ENCODE assay signal across 8 mouse cellular contexts in the genomic region with DNA sequence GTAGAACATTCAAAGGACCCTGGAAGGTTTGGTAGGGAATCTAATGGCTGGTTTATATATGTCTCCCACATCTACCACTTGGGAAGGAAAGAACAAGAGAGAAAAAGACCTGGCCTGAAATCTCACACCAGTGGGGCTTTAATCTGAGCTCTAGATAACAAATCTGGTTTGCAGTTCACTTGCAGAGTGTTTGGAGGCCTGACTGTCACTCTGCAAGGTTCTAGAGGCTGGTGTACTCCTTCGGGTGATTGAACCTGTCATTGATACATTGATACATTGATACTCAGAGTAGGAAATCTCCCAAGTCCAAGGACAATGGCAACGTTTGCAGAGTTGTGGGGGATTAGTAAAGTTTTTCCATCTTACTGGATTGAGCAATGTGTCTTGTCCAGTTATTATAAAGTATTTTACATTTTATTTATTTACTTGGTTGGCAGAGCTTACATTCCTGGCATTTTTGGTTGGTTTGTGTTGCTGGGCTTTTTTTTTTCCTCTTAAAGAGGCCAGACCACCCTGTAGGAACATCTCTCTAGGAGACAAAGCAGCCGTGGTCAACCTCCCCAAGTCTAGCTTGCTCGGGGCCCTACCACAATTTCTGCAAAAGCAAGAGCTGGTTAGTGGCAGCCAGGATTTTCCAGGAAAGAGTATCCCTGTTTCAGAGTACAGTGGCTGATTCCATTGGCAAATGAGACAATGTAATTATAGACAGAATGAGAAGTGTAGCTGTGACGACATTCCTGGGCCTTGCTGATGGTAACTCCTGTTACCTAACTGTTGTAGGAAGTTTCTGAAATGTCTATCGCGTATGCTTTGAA.
DNase-seq lines count a peak whose midpoint lies in the region; ATAC-seq and TF ChIP-seq lines count a peak whose summit lies in the region.

No protein-coding gene starts in this region.

- no peak for ATAC-seq in hindbrain, embryonic 13.5 days (ENCODE audit: low FRiP score)
- no peak for ATAC-seq in hindbrain, embryonic 16.5 days
- no peak for ATAC-seq in liver, embryonic 14.5 days (ENCODE audit: insufficient read depth)

- no peak overlapping the region for H3K4me3 ChIP-seq in hindbrain, embryonic 13.5 days
- no peak overlapping the region for H3K4me3 ChIP-seq in hindbrain, embryonic 16.5 days (ENCODE audit: low read length)
- 0 out of 4 replicates have a peak overlapping the region, but pooled peaks of 1 of the 2 experiments have one; percentile 6 for H3K4me3 ChIP-seq in liver, embryonic 14.5 days (ENCODE audit: insufficient read depth in 1 of 2, low read depth in 2 of 2, low read length in 2 of 2)

- no peak for TF ChIP-seq CTCF in liver, embryonic 14.5 days (IDR thresholded peaks at IDR 0.05; ENCODE audit: low read depth)

- H3K36me3 ChIP-seq in hindbrain, embryonic 13.5 days: no peaks in the 10 kb centered on the region
- no peaks in the 10 kb centered on the region for H3K36me3 ChIP-seq in hindbrain, embryonic 16.5 days (ENCODE audit: control insufficient read depth, insufficient read depth, low read length)
- H3K36me3 ChIP-seq in liver, embryonic 14.5 days (replicated peaks; ENCODE audit: control insufficient read depth, insufficient read depth, low read depth): no peaks in the 10 kb centered on the region

- TF ChIP-seq EP300 in liver, embryonic 14.5 days (IDR thresholded peaks at IDR 0.05; ENCODE audit: low read depth): no peak

- DNase-seq in thymus, postnatal 0 days (ENCODE audit: low spot score): peak; percentile 20
- no peak for DNase-seq in thymus, adult 18-20 months
- no peak for DNase-seq in liver, embryonic 14.5 days (ENCODE audit: low read depth in 3 of 3, low spot score in 3 of 3)
- no peak for DNase-seq in adrenal gland, postnatal 14 days
- DNase-seq in left cerebral cortex, adult 18-20 months (ENCODE audit: low spot score in 2 of 2): no peak
- DNase-seq in urinary bladder, postnatal 10 days (ENCODE audit: low spot score): no peak

- H3K4me1 ChIP-seq in hindbrain, embryonic 13.5 days (replicated peaks): peaks cover 8% of the 10 kb centered on the region
- peaks cover 2% of the 10 kb centered on the region; the same call in 1 of the 2 replicates for H3K4me1 ChIP-seq in hindbrain, embryonic 16.5 days (ENCODE audit: control insufficient read depth, insufficient read depth, low read depth, low read length)
- H3K4me1 ChIP-seq in liver, embryonic 14.5 days (replicated peaks; ENCODE audit: control insufficient read depth in 2 of 2, insufficient read depth in 2 of 2, low read length in 1 of 2): no peaks in the 10 kb centered on the region

- 73% methylated on average over 7 of the region's 7 CpGs for WGBS in hindbrain, embryonic 13.5 days
- WGBS in hindbrain, embryonic 16.5 days: 67% methylated on average over 7 of the region's 7 CpGs
- whole genome bisulfite sequencing in liver, embryonic 14.5 days (ENCODE audit: insufficient replicate concordance): 46% methylated on average over 7 of the region's 7 CpGs

- H3K9me3 ChIP-seq in hindbrain, embryonic 13.5 days: no peaks in the 10 kb centered on the region
- no peaks in the 10 kb centered on the region for H3K9me3 ChIP-seq in hindbrain, embryonic 16.5 days (ENCODE audit: control insufficient read depth, low read length)
- no peaks in the 10 kb centered on the region for H3K9me3 ChIP-seq in liver, embryonic 14.5 days (ENCODE audit: control insufficient read depth, low read length)

- H3K27me3 ChIP-seq in hindbrain, embryonic 13.5 days: peaks cover 71% of the 10 kb centered on the region
- peaks cover 12% of the 10 kb centered on the region for H3K27me3 ChIP-seq in hindbrain, embryonic 16.5 days (replicated peaks; ENCODE audit: control insufficient read depth, insufficient read depth, low read length)
- H3K27me3 ChIP-seq in liver, embryonic 14.5 days (ENCODE audit: control insufficient read depth, insufficient read depth, low read length): no peaks in the 10 kb centered on the region; the same call in 1 of the 2 replicates

- H3K27ac ChIP-seq in hindbrain, embryonic 13.5 days: no peak overlapping the region
- no peak overlapping the region for H3K27ac ChIP-seq in hindbrain, embryonic 16.5 days (ENCODE audit: low read depth, low read length)
- H3K27ac ChIP-seq in liver, embryonic 14.5 days: no peak overlapping the region

- H3K4me2 ChIP-seq in hindbrain, embryonic 13.5 days: peak overlapping the region; percentile 1; the same call in 1 of the 2 replicates
- no peak overlapping the region; the same call in 1 of the 2 replicates for H3K4me2 ChIP-seq in hindbrain, embryonic 16.5 days (ENCODE audit: low read length)
- H3K4me2 ChIP-seq in liver, embryonic 14.5 days (ENCODE audit: low read depth): peak overlapping the region; percentile 28

- no peak overlapping the region for H3K9ac ChIP-seq in hindbrain, embryonic 13.5 days
- no peak overlapping the region for H3K9ac ChIP-seq in hindbrain, embryonic 16.5 days (ENCODE audit: low read depth, low read length)
- H3K9ac ChIP-seq in liver, embryonic 14.5 days (replicated peaks): no peak overlapping the region
